Mouse (Mus musculus) gonadal fat pad, adult 2 months (tissue): ENCODE measurements at regions not wholly inside any gene's neighbourhood (a gene's known extent, or its start where the extent isn't known, plus 50 kb on each side); places are given as distances from the start of the nearest gene placed in this dataset.

Experiments
- DNase-seq: peaks from one replicate; pipeline ENCODE4 v3.0.0-alpha.2; 2012; ENCODE audit warnings: low read depth

GRCm38 (mm10) chr4:12263746-12264145 lies 91.9 kb upstream of the Fam92a start:
- no peak for DNase-seq

GRCm38 (mm10) chr4:12263197-12263596 lies 91.4 kb upstream of the Fam92a start:
- DNase-seq = no peak

- DNase-seq = no peak
Measured at GRCm38 (mm10) chr4:12247994-12248393, 76.2 kb upstream of the Fam92a start.

- DNase-seq = no peak
Measured at GRCm38 (mm10) chr4:12246595-12246994, 74.8 kb upstream of the Fam92a start.

- DNase-seq = peak; percentile 5
Measured at GRCm38 (mm10) chr4:12240941-12241571, 69.2 kb upstream of the Fam92a start.

- DNase-seq = no peak
Measured at GRCm38 (mm10) chr4:12230731-12231130, 58.9 kb upstream of the Fam92a start.
